19 mouse cellular contexts compared by ENCODE assay signal in genomic region chr11:34762570-34763127, GRCm38 (mm10). TPM values are rescaled to one million over a fixed set of nuclear protein-coding genes. Genes with fewer than 3 reads are reported as not detected.
A peak's percentile ranks its signal among the peaks of the same experiment; 100 is the strongest.
DNase-seq lines count a peak whose midpoint lies in the region; ATAC-seq lines count a peak whose summit lies in the region.
"Had no signal": no experiment of that assay in that cellular context is flagged by ENCODE, and none has a peak within 500 bp of the region (broad histone marks: within the 10 kb centered on the region; RNA-seq: fewer than 3 reads in every experiment).

No protein-coding gene starts in this region.

- peak; percentile 82 for ATAC-seq in granulocyte monocyte progenitor cell, adult 5-6 weeks (replicated peaks; ENCODE audit: poor library complexity, severe bottlenecking)
- no peak for ATAC-seq in erythroid progenitor cell, adult 5-6 weeks (replicated peaks; ENCODE audit: low FRiP score, poor library complexity, severe bottlenecking)
- ATAC-seq: forebrain, postnatal 0 days; midbrain, embryonic 15.5 days had no signal

- DNase-seq in 416B (ENCODE audit: low read depth): peak; percentile 67
- peak; percentile 37 for DNase-seq in CD4-positive, CD25-positive, alpha-beta regulatory T cell, adult 2 months (ENCODE audit: low read depth, low spot score)
- DNase-seq in naive thymus-derived CD4-positive, alpha-beta T cell, adult 2 months (ENCODE audit: low read depth): peak; percentile 34
- DNase-seq in left cerebral cortex, adult 18-20 months (ENCODE audit: low spot score in 2 of 2): no peak
- DNase-seq in T-cell, adult 2 months (ENCODE audit: low spot score): no peak
- DNase-seq: adrenal gland, adult 2 months; cerebellum, adult 2 months; cerebellum, postnatal 36 days; forebrain, postnatal 0 days; gastrocnemius, postnatal 14 days; heart, adult 2 months; heart, postnatal 4 days; kidney, adult 11 months; kidney, postnatal 25 days; lung, postnatal 36 days; thymus, postnatal 4 days had no signal

RNA-seq across cellular contexts. Expression of gene Dock2, which starts 21.0 kb away (rescaled TPM):
- total RNA-seq in granulocyte monocyte progenitor cell, adult 5-6 weeks (2014; fragmentation: Nextera tagmentation): 88.1 and 101 TPM in 2 replicates
- total RNA-seq in granulocyte monocyte progenitor cell, adult 5-6 weeks (2017): 117 and 123 TPM in 2 replicates
- 20.9 and 25.2 TPM in 2 replicates for total RNA-seq in erythroid progenitor cell, adult 5-6 weeks (2015; ENCODE audit: low replicate concordance)
- 14.6 and 21.8 TPM in 2 replicates for total RNA-seq in erythroid progenitor cell, adult 5-6 weeks (2017; ENCODE audit: low replicate concordance)
- 1 to 10 TPM; 2.9 to 3.0 TPM for total RNA-seq in left cerebral cortex, adult 18-20 months (2021)

Comparison
In these comparisons a context has a peak if more than half of its experiments do, and no peak if none do; other contexts are left out.
1. DNase-seq: peak in 416B (single experiment), CD4-positive, CD25-positive, alpha-beta regulatory T cell, adult 2 months (single experiment) and naive thymus-derived CD4-positive, alpha-beta T cell, adult 2 months (single experiment); none in left cerebral cortex, adult 18-20 months (0 of 2) and T-cell, adult 2 months (single experiment).